Mouse (Mus musculus) hematopoietic stem cell, adult 5-6 weeks (primary cell): ENCODE results near the gene Prkce. TPM values are rescaled to one million over a fixed set of nuclear protein-coding genes. Genes with fewer than 3 reads are reported as not detected.

Experiments used
- ATAC-seq, 2 experiments: fragments of 125-278 bp in 1 of 2; replicated peaks in 1 of 2; 2 replicates each; pipeline ENCODE4 v1.8.0; 2016 to 2017; ENCODE audit warnings: inconsistent platforms in 2 of 2, mild to moderate bottlenecking in 2 of 2, moderate number of reproducible peaks in 2 of 2, low read depth in 1 of 2, moderate TSS enrichment in 1 of 2; ENCODE audit not compliant: low FRiP score in 2 of 2, poor library complexity in 2 of 2, severe bottlenecking in 2 of 2, insufficient read depth in 1 of 2, low TSS enrichment in 1 of 2
- total RNA-seq: library from RNA; stranded (forward); fragments of 172-1452, 232-1000 nt; gene quantifications from 2 replicates; pipeline ENCODE4 v1.2.3, GENCODE M21; 2017

Gene Prkce
- total RNA-seq, 1 experiment from 2014 or later: 15.4 TPM

DNA sequence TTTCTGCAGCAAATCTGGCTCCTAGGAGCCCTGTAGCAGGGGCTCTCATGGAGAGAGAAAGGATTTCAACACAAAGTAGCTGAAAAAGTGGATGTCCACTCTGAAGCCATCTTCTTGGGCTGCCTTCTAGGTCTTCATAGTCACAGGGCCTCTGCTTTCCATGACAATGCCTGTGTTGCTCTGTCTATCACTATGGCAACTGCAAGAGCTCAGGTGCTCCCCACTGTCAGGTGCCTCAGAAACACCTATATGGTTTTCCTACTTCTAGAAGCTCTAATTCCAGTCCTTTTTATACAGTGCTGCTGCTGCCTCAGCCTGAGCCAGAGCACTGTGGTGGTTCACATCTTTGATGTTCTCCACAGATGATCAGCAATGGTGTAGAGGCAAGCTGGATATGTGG lies 229.5 kb downstream of the Prkce start:
- ATAC-seq: no peak

DNA sequence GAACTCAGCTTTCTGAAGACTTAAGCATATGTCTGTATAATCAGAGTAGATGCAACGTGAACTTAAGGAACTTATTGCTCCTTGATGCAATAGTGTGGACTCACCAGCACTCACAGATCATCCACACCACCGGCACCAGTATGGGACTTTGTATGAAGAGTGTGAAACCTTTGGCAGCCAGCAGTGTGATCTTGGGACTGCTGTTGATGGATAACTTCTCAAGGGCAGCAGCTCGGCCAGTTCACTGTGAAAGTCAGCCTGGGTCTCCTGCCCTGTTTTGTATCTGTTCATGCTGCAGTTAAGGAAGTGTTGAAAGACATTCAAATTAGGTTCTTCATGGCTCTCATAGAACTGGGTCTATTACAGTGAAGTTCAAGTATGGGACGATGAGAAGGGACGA lies 230.1 kb downstream of the Prkce start:
- no peak for ATAC-seq

DNA sequence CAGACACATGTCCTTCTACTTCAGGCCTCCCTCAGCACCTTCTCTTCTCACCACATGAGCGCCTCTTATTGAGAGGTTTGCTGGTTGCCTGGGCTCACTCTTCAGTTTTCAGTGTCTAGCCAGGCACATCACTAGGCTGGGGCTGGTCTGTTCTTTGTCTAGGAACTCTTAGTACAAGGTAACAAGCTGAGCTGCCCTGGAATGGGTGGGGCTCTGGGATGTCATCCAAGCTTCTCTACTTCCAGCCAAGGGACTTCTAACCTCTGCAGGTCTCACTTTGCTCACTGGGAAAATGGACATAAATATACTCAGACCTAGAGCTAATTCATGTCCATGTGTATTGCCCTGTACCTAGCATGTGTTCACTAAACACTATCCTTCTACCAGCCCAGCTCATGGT lies 230.6 kb downstream of the Prkce start:
- ATAC-seq: no peak

DNA sequence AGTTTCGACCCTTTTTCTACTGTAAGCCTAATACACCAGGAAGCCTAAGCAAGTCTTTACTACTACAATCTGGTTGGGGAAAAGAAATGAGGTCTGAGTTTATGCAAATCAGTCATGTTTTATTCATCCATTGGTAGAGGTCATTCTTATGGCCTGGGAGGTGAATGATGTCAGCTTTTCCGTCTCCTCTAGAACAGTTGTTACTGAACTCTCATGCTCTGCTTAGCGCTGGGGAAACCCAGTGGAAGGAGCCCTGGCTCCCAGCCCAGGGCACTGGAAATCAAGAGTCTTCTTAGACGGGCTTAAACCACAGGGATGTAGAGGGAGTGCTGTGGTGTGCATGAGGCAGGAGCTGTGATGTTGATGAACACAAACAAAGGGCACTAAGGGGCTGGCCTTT lies 232.4 kb downstream of the Prkce start:
- ATAC-seq: no peak

DNA sequence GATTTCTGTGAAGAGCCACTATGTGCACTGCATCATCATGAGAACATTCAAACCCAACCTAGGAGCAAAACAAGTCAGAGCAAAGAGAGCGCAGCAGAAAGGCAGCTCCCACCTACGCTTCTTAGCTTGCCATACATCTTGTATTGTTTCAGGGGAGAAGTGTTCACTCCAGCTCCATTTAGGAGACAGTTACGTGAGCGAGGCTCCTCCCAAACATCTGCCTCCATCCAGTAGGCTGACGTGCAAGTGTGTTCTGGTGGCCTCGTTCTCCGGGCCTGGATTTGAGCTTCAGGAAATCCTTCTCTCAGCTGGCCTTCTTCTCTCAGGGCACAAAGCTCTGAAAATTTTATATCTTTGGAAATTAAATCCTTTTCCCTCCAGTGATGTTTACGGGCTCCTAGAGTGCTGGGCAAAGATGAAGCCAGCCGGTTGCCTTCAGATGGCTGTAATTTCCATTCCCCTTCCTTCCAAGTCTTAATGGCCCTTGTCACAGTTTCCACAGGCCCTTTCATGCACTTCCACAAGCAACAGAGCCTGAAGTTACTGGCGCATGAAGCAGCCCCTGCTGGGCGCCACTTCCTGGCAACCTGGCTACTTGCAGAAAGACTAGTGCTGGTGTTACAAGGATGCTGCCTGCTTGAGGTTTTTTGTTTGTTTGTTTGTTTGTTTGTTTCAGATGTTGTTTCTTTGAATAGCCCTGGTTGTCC lies 237.4 kb downstream of the Prkce start:
- no peak for ATAC-seq

DNA sequence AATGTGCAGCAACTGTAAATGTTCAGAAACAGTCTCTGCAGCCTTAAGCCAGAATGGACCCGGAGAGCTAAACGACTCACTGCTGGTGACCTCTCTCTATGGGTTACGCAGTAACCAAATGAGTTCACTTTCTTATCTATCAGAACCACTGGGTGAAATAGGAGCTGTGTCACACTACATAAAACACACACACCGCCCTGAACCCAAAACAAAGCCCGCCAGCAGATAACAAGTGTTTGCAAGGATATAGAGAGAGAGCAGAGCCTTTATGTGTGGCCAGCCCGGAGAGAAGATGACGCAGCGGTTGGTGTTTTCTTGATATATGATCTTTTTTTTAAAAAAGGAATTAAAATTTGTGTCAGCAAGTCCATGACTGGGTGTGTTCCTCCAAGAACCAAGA lies 238.1 kb downstream of the Prkce start:
- no peak for ATAC-seq

DNA sequence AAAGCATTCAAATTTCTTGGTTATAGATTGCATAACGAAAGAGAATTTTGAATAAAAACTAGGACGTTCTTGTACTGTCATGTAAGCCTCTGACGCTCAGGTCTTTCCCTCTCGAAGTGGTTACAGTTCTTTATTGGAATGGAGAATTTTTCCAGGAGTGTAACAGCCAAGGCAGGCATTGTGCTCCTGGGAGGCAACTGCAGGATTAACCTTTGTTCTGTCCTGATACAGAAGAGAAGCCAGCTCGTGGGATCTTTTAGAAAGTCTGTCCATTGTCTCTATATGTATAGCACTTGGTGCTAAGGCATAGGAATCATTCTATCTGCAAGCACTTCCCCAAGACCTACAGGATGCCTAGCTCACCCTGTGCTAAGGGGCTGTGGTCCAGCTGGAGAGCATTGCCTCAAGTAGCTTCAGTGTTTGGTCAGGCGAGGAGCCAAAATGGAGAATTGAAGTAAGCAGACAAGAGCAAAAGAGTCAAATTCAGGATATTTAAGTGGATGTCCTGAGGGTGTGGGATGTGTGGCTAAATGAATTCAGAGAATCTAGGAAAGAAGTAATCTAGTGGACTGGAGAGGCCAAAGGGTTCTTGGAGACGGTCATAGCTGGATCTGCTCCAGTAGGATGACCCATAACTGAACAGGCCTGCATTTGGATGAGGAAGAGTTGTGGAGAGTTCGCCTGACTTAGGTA lies 240.5 kb downstream of the Prkce start:
- ATAC-seq: no peak

DNA sequence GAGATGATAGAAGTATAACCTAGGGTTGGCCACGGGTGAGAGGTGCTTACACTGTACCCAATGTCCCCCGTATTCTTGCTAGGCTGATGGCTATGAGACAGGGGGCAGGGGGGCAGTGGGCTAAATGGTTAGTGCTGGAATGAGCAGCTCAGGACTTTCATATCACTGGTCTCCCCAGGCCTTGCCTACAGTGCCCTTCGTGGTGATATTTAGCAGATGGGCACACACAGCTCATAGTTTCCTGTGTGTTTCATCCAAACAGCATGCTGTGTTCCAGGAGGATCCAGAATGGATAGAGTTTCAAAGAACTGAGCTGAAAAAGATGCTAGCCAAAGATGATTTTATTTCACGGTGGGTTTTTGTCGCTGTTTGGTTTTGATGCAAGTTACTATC lies 241.0 kb downstream of the Prkce start:
- no peak for ATAC-seq

DNA sequence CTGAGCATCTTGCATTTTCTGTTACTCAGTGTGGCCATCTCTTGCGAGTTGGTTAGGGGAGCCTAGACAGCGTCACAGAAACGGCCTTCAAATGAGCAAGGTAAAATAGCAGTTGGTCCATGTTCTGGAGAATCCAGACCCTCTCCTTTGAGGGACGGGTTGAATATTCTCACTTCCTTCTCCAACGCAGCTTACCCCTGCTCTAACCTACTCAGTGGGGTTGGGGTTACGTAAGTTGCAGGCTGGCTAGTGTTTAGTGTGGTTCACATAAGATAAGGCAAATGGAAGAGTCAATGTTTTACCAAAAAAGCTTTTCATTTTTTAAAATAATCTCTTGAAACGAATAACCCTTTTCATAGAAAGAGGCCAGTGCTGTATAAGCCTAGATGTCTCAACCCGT lies 241.9 kb downstream of the Prkce start:
- ATAC-seq: no peak

DNA sequence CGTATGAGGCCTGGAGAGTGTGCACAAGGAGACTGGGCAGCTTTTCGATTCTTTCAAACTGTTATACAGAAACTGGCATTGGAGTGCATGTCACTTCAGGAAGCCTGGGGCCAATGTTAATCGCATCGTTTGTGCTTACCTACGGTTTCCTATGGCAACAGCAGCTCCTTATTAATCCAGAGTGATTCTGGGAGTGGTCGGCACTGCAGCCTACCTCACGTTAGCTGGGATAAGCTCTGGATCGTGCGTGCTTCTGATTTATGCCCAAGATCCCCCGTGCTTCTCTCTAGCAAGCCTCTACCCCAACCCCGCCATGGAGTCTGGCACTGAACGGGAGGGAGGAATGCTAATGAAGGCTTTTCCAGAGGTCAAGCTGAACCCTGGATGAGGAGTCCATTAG lies 242.9 kb downstream of the Prkce start:
- ATAC-seq: no peak

DNA sequence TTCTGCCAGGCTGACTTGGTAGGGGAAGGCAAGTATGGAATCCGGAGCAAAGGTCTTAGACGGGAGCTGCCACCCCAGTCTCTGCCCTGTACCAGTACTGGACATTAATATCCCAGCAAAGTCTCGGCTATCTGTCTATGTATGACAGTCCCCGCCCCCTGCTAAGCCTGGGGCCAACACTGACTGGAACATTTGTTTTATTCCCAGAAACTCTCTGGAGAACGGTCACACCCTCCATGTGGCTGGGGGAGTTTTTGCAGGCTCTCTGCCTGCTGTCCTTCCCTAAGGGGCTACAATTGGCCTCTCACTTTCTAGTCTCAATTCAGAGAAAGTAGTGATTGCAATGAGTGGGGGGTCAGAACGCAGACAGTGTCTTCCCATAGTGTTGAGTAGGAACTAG lies 244.6 kb downstream of the Prkce start:
- no peak for ATAC-seq

DNA sequence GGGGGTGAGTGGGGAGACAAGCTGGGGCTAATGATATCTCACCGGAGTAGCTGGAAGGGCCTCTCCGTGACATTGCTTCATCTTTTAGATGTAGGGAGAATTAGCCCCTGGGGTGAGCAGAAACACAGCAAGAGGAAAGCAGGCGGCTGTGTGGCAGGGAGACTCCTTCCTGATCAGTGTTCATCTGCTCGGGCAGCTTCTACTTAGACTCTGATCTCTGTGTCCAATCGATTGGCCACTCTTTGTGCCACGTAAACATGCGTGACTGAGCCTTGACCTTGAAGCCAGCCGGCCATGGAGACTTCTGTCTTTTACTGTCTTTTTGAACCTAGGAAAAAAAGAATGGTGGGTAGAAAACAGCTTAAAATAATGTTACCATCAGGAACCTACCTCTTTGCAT lies 247.0 kb downstream of the Prkce start:
- ATAC-seq: no peak

DNA sequence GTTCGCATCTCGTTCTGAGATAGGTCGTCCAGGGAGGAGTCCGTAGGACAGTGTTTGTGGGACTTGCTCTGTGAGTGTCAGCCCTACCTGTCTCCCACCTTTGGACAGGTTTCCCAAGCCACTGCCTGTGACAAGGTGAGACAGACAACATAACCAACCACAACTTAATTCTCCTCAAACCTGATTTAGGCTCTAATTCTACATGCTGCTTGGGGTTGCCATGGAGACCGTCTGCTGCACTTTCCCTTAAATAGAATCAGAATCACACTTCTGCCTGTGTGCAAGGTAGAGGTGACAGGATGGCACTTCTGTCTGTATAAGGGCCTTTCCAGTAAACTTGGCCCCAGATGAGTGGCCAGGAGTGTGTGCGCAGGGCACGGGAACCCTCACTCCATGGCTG lies 248.4 kb downstream of the Prkce start:
- ATAC-seq: no peak

DNA sequence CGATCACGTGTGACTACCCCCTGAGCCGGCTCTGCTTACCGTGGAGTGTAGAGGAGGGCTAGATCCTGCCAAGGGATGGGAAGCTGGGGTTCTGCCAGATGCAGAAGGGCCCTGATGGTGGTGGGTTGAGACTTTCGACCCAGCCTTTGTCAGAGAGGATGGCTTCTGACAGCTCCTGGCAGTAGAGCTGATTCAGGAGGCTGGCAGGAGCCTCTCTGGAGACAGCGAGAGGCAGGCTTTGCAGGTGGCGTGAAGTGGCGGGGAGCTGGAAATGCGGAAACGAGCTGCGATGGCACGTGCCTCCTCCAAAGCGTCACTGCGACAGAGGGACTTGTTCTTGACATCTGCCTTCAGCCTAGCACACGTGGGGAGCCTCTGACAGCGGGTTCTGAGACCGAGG lies 250.7 kb downstream of the Prkce start:
- no peak for ATAC-seq

DNA sequence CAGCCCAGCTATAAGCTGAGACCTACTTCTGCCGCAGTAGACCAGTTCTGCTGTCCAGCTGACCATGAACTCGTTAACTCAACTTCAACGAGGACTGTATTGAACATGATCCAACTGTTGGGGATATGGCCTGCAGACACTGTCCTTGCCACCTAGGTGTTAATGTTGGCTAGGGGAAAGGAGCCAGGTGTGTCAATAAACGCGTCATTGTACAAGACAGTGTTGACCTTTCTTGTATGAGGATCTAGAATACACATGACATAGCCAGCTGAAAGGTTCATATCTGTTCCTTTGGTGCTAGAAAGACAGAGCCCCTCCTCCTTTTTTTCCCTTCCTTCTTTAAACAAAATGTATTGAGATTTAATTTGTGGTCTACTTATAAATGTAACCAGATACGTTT lies 251.6 kb downstream of the Prkce start:
- ATAC-seq: no peak

DNA sequence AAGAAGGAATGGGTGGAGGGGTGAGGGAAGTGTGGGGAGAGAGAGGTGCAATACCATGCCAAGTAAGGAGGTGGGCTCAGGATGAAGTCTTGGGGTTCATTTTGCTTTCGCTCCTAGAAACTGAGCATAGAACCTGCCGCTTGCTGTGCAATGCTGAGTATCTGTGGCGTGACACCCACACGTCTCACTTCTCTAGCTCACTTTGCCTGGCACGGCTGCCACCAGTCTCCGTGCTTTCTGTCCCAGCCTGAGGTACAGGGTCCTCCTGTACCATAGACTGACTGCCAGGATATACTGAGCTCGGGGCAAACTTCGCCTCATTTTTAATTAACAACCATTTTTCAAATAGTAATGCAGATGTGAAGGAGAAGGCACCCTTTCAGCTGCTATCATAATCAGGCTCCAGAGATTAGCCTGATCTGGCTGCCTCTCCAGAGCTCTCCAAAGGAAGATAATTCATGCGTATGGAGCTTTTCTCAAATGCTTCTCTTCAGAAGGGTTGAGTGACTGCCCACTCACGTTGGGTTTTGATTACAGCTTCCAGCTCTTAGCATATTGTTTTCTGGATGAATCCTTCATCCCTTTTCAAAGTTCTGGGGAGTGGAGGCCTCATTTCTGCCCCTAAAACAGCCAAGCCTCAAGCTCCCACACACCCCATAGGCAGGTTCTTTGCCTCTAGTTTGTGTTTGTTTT lies 253.2 kb downstream of the Prkce start:
- no peak for ATAC-seq

DNA sequence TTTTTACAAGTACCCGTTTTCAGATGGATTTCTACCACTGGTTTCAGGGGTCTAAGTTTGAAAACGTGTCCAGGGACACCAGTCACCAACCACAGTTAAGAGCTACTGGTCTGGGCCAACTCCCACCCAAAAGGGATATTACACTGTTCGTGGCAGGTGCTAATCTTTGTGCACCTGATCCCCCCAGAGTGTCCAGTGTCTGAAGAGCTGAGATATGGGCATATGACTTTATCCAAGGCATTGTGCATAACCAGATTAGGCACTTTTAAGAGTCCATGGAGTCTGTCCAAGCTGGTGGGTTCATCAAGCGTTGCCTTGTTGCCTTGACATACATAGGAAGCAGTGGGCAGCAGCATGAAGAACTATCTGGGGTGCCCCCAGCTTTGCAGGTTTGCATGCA lies 254.4 kb downstream of the Prkce start:
- no peak for ATAC-seq

DNA sequence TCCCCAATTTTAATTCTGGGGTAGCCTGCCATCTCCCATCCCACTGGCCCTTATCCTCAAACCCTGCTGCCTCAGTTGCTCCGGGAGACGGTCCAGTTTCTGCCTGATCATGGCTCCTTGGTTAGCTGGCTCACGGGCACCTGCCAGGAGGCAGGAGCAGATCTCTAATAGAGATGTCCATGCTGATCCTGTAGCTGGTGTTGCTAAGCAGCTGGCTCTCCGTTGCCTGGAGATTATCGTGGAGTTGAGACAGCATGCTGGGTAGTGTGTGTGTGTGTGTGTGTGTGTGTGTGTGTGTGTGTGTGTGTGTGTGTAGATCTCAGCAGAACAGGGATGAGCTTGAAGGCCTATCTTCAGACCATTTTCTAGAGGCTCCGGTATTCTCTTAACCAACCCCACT lies 262.3 kb downstream of the Prkce start:
- no peak for ATAC-seq

DNA sequence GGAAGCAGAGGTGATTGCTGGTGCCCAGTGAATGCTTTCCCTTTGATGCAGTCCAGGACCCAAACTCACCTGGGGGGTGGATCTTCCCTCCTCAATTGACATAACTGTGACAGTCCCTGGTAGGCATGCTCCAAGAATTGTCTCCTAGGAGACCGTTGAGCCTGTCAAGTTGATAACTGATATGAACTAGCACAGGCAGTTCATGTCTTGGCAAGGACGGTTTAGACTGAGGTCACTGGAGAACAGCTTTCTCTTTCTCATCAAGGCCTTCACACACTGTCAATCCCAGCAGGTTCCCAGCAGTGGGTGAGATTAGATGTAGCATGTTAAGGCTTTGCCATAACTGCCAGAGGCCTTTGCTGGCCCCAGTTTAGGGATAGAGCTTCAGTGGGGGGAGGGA lies 265.5 kb downstream of the Prkce start:
- ATAC-seq: no peak
